Mouse (Mus musculus): Measurements from ENCODE around the gene Ifit3.
"Not testable (repeated sequence)": the region's sequence is repeated elsewhere in the genome, so short reads cannot be mapped to it uniquely, and the experiment has no call there.

DNA sequence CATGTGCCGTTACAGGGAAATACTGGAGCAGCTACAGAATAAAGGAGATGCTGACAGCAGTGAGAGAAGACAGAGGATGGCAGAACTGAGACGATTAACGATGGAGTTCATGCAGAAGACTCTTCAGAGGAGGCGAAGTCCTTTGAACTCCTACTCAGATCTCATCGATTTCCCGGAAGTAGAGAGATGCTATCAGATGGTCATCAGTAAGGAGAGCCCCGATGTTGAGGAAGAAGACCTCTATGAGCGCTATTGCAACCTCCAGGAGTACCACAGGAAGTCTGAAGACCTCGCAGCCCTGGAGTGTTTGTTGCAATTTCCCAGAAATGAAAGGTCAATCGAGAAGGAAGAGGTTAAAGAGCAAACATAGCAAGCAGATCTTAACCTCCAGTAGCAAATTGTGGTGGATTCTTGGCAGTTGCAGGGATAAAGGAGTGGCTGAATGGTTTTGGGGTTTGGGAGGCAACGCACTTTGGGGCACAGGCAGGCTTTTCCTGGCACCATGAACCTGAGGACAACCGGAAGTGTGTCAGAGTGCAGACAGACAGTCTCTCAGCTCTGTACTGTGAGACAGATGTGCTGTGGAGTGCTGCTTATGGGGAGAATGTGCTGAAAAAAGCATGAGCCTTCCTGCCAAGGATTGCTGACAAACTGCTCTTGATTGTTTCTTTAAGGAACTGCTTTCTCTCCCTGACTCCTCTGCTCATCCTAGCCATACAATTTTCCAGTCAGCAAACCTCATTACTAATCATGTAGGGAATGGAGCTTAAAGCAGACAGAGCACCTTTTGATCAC is 4.8 kb downstream of the Ifit3 start:
- not testable (repeated sequence) for TF ChIP-seq MAX (IDR thresholded peaks at IDR 0.05); CTCF (IDR thresholded peaks at IDR 0.05; ENCODE audit: control insufficient read depth, insufficient read depth, insufficient read length); USF1 (IDR thresholded peaks at IDR 0.05; ENCODE audit: low read depth); MYOG (IDR thresholded peaks at IDR 0.05; ENCODE audit: control insufficient read depth, extremely low read depth, insufficient read length); MYOD1 (IDR thresholded peaks at IDR 0.05; ENCODE audit: control insufficient read depth, insufficient read length, low read depth)

Data from C2C12 (cell line).